Mouse (Mus musculus) myocyte (in vitro differentiated cells): ENCODE measurements at regions not wholly inside any gene's neighbourhood (a gene's known extent, or its start where the extent isn't known, plus 50 kb on each side); places are given as distances from the start of the nearest gene placed in this dataset.

Experiments
- CEBPB ChIP-seq: IDR thresholded peaks from 2 replicates; pipeline ENCODE4 v1.6.1; 2011; ENCODE audit warnings: mild to moderate bottlenecking, moderate library complexity; ENCODE audit not compliant: poor library complexity, insufficient read depth, severe bottlenecking
- E2F4 ChIP-seq: IDR thresholded peaks from one replicate; pipeline ENCODE4 v1.6.1; 2011; ENCODE audit warnings: mild to moderate bottlenecking, control low read depth, moderate library complexity; ENCODE audit not compliant: insufficient read depth
- MAX ChIP-seq: IDR thresholded peaks from one replicate; pipeline ENCODE4 v1.6.1; 2011; ENCODE audit warnings: low read depth, mild to moderate bottlenecking, control low read depth
- POLR2A ChIP-seq: IDR thresholded peaks from one replicate; pipeline ENCODE4 v1.6.1; 2011; ENCODE audit warnings: low read depth, mild to moderate bottlenecking, control low read depth, moderate library complexity; ENCODE audit not compliant: insufficient read length
- USF1 ChIP-seq: IDR thresholded peaks from one replicate; pipeline ENCODE4 v1.6.1; 2011; ENCODE audit warnings: low read depth, mild to moderate bottlenecking, control low read depth, moderate library complexity

DNA sequence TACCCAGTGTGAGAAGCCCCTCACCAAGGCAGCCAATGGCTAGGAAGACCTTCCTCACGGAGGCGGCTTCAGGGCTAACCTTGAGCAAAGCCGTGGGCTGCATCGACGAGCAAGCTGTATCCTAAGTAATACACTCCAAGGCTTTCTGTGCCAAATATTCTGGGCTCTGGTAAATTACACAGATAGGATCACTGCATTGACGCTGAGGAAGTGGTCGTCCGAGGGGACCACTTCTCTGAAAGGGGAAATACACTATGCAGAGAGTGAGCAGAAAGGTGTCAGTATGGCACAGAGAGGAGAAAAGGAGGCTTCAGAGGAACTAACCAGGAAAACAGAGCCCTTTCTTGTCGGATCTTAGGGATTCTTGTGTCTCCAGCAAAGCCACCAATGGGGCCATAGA lies 124.1 kb downstream of the Enc1 start:
- TF ChIP-seq POLR2A (no peak), CEBPB (no peak), MAX (no peak), USF1 (no peak), E2F4 (no peak)
